In the genomic region with DNA sequence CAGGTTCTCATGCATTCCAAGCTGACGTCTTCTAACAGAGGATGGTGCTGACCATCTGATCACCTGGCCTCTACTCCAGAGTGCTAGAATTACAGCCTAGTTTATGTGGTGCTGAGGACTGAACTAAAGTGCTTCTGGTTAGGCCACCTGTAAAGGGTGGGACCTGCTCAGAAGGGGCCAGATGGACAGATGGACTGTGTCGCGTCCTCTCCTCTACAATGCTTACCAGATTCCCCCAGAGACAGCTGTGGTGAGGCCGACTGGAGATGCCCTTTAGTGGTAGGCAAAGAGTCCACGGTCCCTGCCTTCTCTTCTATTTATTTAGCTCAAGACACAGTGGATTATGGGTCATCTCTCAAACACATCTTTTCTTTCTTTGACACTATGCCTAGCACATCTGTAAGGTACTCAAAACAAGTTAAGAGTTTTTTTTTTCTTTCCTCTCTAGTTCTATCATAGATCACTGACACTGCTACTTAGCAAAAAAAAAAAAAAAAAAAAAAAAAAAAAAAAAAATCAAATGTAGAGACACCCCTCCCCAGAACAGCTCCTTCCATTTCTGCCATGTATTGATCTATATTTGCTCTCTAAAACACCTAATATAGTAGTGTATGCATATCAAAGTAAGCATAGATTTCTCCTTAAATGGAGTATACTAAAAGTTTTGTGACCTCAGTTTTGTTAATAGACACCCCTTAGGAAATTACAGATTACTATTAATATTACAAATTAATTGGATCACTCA, we compare ENCODE assay signal across 20 mouse cellular contexts. TPM values are rescaled to one million over a fixed set of nuclear protein-coding genes. Genes with fewer than 3 reads are reported as not detected.
A peak's percentile ranks its signal among the peaks of the same experiment; 100 is the strongest.
DNase-seq lines count a peak whose midpoint lies in the region; ATAC-seq and TF ChIP-seq lines count a peak whose summit lies in the region.
"Had no signal": no experiment of that assay in that cellular context is flagged by ENCODE, and none has a peak within 500 bp of the region (broad histone marks: within the 10 kb centered on the region; RNA-seq: fewer than 3 reads in every experiment).

No protein-coding gene starts in this region.

- WGBS in heart, adult 2 months = 44% methylated on average over 5 of the region's 5 CpGs
- WGBS in heart, embryonic 16.5 days = 64% methylated on average over 5 of the region's 5 CpGs
- 63% methylated on average over 5 of the region's 5 CpGs for WGBS in heart, embryonic 11.5 days (ENCODE audit: insufficient replicate concordance)
- WGBS in liver, postnatal 0 days (ENCODE audit: insufficient replicate concordance) = 73% methylated on average over 5 of the region's 5 CpGs
- 80% methylated on average over 5 of the region's 5 CpGs for WGBS in liver, embryonic 12.5 days (ENCODE audit: insufficient replicate concordance)

- H3K4me2 ChIP-seq in heart, embryonic 16.5 days (ENCODE audit: low read depth, low read length) = peak overlapping the region; percentile 33; the same call in 1 of the 2 replicates
- no peak overlapping the region for H3K4me2 ChIP-seq in heart, embryonic 11.5 days
- no peak overlapping the region for H3K4me2 ChIP-seq in liver, postnatal 0 days (ENCODE audit: low read depth, low read length)
- no peak overlapping the region for H3K4me2 ChIP-seq in liver, embryonic 12.5 days

- DNase-seq in heart, adult 2 months = no peak
- no peak for DNase-seq in heart, postnatal 10 days
- DNase-seq in liver, postnatal 0 days = no peak
- DNase-seq in layer of hippocampus, adult 9-10 months (ENCODE audit: low spot score) = no peak
- DNase-seq: cerebellum, adult 8-10 months; embryo, embryonic 11 days; gastrocnemius, postnatal 10 days; lung, postnatal 4 days; thymus, postnatal 14 days had no signal

- no peak for TF ChIP-seq POLR2A in heart, adult 2 months (IDR thresholded peaks at IDR 0.05; ENCODE audit: insufficient read depth, low read depth, low read length)

- H3K9me3 ChIP-seq in heart, embryonic 16.5 days (replicated peaks; ENCODE audit: control insufficient read depth, low read length) = no peaks in the 10 kb centered on the region
- no peaks in the 10 kb centered on the region for H3K9me3 ChIP-seq in heart, embryonic 11.5 days (replicated peaks; ENCODE audit: control insufficient read depth, low read length)
- H3K9me3 ChIP-seq in liver, postnatal 0 days (ENCODE audit: low read length) = no peaks in the 10 kb centered on the region
- no peaks in the 10 kb centered on the region for H3K9me3 ChIP-seq in liver, embryonic 12.5 days (replicated peaks)
- H3K9me3 ChIP-seq: embryonic facial prominence, embryonic 13.5 days; G1E; hindbrain, embryonic 13.5 days; lung, embryonic 15.5 days; midbrain, embryonic 10.5 days had no signal

- H3K27ac ChIP-seq in heart, adult 2 months = peak overlapping the region; percentile 2; the same call in 1 of the 2 replicates
- peak overlapping the region; percentile 58 for H3K27ac ChIP-seq in heart, embryonic 16.5 days (ENCODE audit: low read length)
- no peak overlapping the region for H3K27ac ChIP-seq in heart, embryonic 11.5 days (ENCODE audit: low read depth, low read length)
- H3K27ac ChIP-seq in liver, postnatal 0 days (ENCODE audit: low read depth) = no peak overlapping the region
- no peak overlapping the region for H3K27ac ChIP-seq in liver, embryonic 12.5 days
- H3K27ac ChIP-seq: embryonic facial prominence, embryonic 13.5 days; hindbrain, embryonic 13.5 days; lung, embryonic 15.5 days; midbrain, embryonic 10.5 days had no signal

- H3K79me2 ChIP-seq in heart, adult 2 months (replicated peaks; ENCODE audit: control insufficient read depth, insufficient read depth, low read length) = peaks cover 5% of the 10 kb centered on the region; the same call in 1 of the 2 replicates

- no peaks in the 10 kb centered on the region for H3K27me3 ChIP-seq in heart, adult 2 months (ENCODE audit: control insufficient read depth, insufficient read depth, low read length)
- no peaks in the 10 kb centered on the region for H3K27me3 ChIP-seq in heart, embryonic 16.5 days (ENCODE audit: control insufficient read depth, insufficient read depth, low read length)
- no peaks in the 10 kb centered on the region for H3K27me3 ChIP-seq in heart, embryonic 11.5 days (ENCODE audit: control insufficient read depth, insufficient read depth, low read length)
- no peaks in the 10 kb centered on the region for H3K27me3 ChIP-seq in liver, postnatal 0 days (ENCODE audit: insufficient read depth, low read length)
- H3K27me3 ChIP-seq in liver, embryonic 12.5 days (replicated peaks) = no peaks in the 10 kb centered on the region
- H3K27me3 ChIP-seq: embryonic facial prominence, embryonic 13.5 days; hindbrain, embryonic 13.5 days; lung, embryonic 15.5 days had no signal

- TF ChIP-seq EP300 in heart, adult 2 months (IDR thresholded peaks at IDR 0.05; ENCODE audit: insufficient read depth, low read depth, low read length) = no peak
- no peak for TF ChIP-seq EP300 in liver, postnatal 0 days (IDR thresholded peaks at IDR 0.05; ENCODE audit: low read depth)

- H3K36me3 ChIP-seq in heart, adult 2 months (ENCODE audit: control insufficient read depth, insufficient read depth, low read length) = peaks cover 11% of the 10 kb centered on the region
- no peaks in the 10 kb centered on the region for H3K36me3 ChIP-seq in heart, embryonic 16.5 days (ENCODE audit: control insufficient read depth, insufficient read depth)
- H3K36me3 ChIP-seq in heart, embryonic 11.5 days (ENCODE audit: control insufficient read depth, insufficient read depth, low read length) = no peaks in the 10 kb centered on the region
- H3K36me3 ChIP-seq in liver, postnatal 0 days (replicated peaks; ENCODE audit: insufficient read depth, low read length) = no peaks in the 10 kb centered on the region
- H3K36me3 ChIP-seq in liver, embryonic 12.5 days = peaks cover 5% of the 10 kb centered on the region; the same call in 1 of the 2 replicates
- H3K36me3 ChIP-seq: embryonic facial prominence, embryonic 13.5 days; hindbrain, embryonic 13.5 days; lung, embryonic 15.5 days; midbrain, embryonic 10.5 days had no signal

- H3K4me3 ChIP-seq in heart, adult 2 months = no peak overlapping the region
- no peak overlapping the region for H3K4me3 ChIP-seq in heart, embryonic 16.5 days (ENCODE audit: low read length)
- no peak overlapping the region for H3K4me3 ChIP-seq in heart, embryonic 11.5 days (ENCODE audit: low read depth, low read length)
- H3K4me3 ChIP-seq in liver, postnatal 0 days (ENCODE audit: low read depth, low read length) = no peak overlapping the region
- H3K4me3 ChIP-seq in liver, embryonic 12.5 days = no peak overlapping the region
- H3K4me3 ChIP-seq: midbrain, embryonic 10.5 days had no signal

- ATAC-seq in heart, embryonic 16.5 days (replicated peaks; ENCODE audit: extremely low read depth, insufficient read depth, low FRiP score) = no peak
- no peak for ATAC-seq in heart, embryonic 11.5 days (replicated peaks; ENCODE audit: insufficient number of reproducible peaks, low FRiP score, low TSS enrichment)
- no peak for ATAC-seq in liver, postnatal 0 days
- no peak for ATAC-seq in liver, embryonic 12.5 days
- ATAC-seq: activated CD4-positive, CD25-positive, alpha-beta regulatory T cell, adult 4 months; forebrain, embryonic 14.5 days; midbrain, embryonic 16.5 days had no signal

- no peak for TF ChIP-seq CTCF in heart, adult 2 months (IDR thresholded peaks at IDR 0.05)
- no peak for TF ChIP-seq CTCF in liver, postnatal 0 days (IDR thresholded peaks at IDR 0.05; ENCODE audit: low read depth)

- H3K4me1 ChIP-seq in heart, adult 2 months (ENCODE audit: control insufficient read depth, insufficient read depth, low read length) = peaks cover 24% of the 10 kb centered on the region
- peaks cover 35% of the 10 kb centered on the region for H3K4me1 ChIP-seq in heart, embryonic 16.5 days (ENCODE audit: control insufficient read depth, insufficient read depth, low read length)
- H3K4me1 ChIP-seq in heart, embryonic 11.5 days (ENCODE audit: control insufficient read depth, insufficient read depth, low read length) = peaks cover 27% of the 10 kb centered on the region
- H3K4me1 ChIP-seq in liver, postnatal 0 days (ENCODE audit: insufficient read depth) = peaks cover 18% of the 10 kb centered on the region
- H3K4me1 ChIP-seq in liver, embryonic 12.5 days = peaks cover 48% of the 10 kb centered on the region

- intact Hi-C loops in heart, adult 2 months (cut with DNase I) = no loop called here
- intact Hi-C loops in heart, postnatal 10 days (cut with DNase I) = no loop called here

- no peak overlapping the region for H3K9ac ChIP-seq in heart, adult 2 months (ENCODE audit: low read depth, low read length)
- H3K9ac ChIP-seq in heart, embryonic 16.5 days (ENCODE audit: low read length) = peak overlapping the region; percentile 56
- no peak overlapping the region for H3K9ac ChIP-seq in heart, embryonic 11.5 days (ENCODE audit: low read depth, low read length)
- peak overlapping the region; percentile 98; the same call in 1 of the 2 replicates for H3K9ac ChIP-seq in liver, postnatal 0 days (replicated peaks)
- H3K9ac ChIP-seq in liver, embryonic 12.5 days = no peak overlapping the region
- H3K9ac ChIP-seq: lung, embryonic 15.5 days had no signal

RNA-seq across cellular contexts. Expression of a gene that starts 23.1 kb away (rescaled TPM):
- total RNA-seq in heart, adult 2 months (2021) = 10 to 100 TPM; 58.5 to 69.8 TPM
- 26.1 and 35.7 TPM in 2 replicates for polyA plus RNA-seq in heart, adult 2 months (2012; rRNA removed)
- total RNA-seq in heart, postnatal 10 days (2021) = 10 to 100 TPM; 65.6 to 68.5 TPM
- polyA plus RNA-seq in heart, embryonic 16.5 days (2015; fragmentation: Nextera tagmentation; extraction: Ambion mirVana) = 39.3 and 42.2 TPM in 2 replicates
- 14.2 and 18.7 TPM in 2 replicates for polyA plus RNA-seq in heart, embryonic 11.5 days (2014; fragmentation: Nextera tagmentation; extraction: Ambion mirVana)
- polyA plus RNA-seq in liver, postnatal 0 days (2015; fragmentation: Nextera tagmentation; extraction: Ambion mirVana) = 7.1 and 8.2 TPM in 2 replicates
- 13.4 and 14.6 TPM in 2 replicates for polyA plus RNA-seq in liver, embryonic 12.5 days (2016; fragmentation: Nextera tagmentation; extraction: Ambion mirVana)

RNA-seq across cellular contexts. Expression of a gene that starts 23.6 kb away (rescaled TPM):
- 100 to 1,000 TPM; 151 to 166 TPM for total RNA-seq in heart, adult 2 months (2021)
- polyA plus RNA-seq in heart, adult 2 months (2012; rRNA removed) = 136 and 178 TPM in 2 replicates
- total RNA-seq in heart, postnatal 10 days (2021) = 100 to 1,000 TPM; 114 to 118 TPM
- 197 and 201 TPM in 2 replicates for polyA plus RNA-seq in heart, embryonic 16.5 days (2015; fragmentation: Nextera tagmentation; extraction: Ambion mirVana)
- 174 and 184 TPM in 2 replicates for polyA plus RNA-seq in heart, embryonic 11.5 days (2014; fragmentation: Nextera tagmentation; extraction: Ambion mirVana)
- polyA plus RNA-seq in liver, postnatal 0 days (2015; fragmentation: Nextera tagmentation; extraction: Ambion mirVana) = 119 and 122 TPM in 2 replicates
- 143 and 149 TPM in 2 replicates for polyA plus RNA-seq in liver, embryonic 12.5 days (2016; fragmentation: Nextera tagmentation; extraction: Ambion mirVana)

RNA-seq across cellular contexts. Expression of a gene that starts 49.2 kb away (rescaled TPM):
- 10 to 100 TPM; 25.7 to 29.2 TPM for total RNA-seq in heart, adult 2 months (2021)
- 24.4 and 25.6 TPM in 2 replicates for polyA plus RNA-seq in heart, adult 2 months (2012; rRNA removed)
- 10 to 100 TPM; 37.4 to 40.6 TPM for total RNA-seq in heart, postnatal 10 days (2021)
- 82.8 and 86.7 TPM in 2 replicates for polyA plus RNA-seq in heart, embryonic 16.5 days (2015; fragmentation: Nextera tagmentation; extraction: Ambion mirVana)
- 88.3 and 90.3 TPM in 2 replicates for polyA plus RNA-seq in heart, embryonic 11.5 days (2014; fragmentation: Nextera tagmentation; extraction: Ambion mirVana)
- polyA plus RNA-seq in liver, postnatal 0 days (2015; fragmentation: Nextera tagmentation; extraction: Ambion mirVana) = 31.7 and 36.6 TPM in 2 replicates
- 71.6 and 72.0 TPM in 2 replicates for polyA plus RNA-seq in liver, embryonic 12.5 days (2016; fragmentation: Nextera tagmentation; extraction: Ambion mirVana)

Comparison
In these comparisons a context has a peak if more than half of its experiments do, and no peak if none do; other contexts are left out.
1. H3K27ac ChIP-seq: peak in heart, adult 2 months (single experiment) and heart, embryonic 16.5 days (single experiment); none in heart, embryonic 11.5 days (single experiment), liver, postnatal 0 days (single experiment) and liver, embryonic 12.5 days (single experiment).
2. H3K9ac ChIP-seq: peak in heart, embryonic 16.5 days (single experiment) and liver, postnatal 0 days (single experiment); none in heart, adult 2 months (single experiment), heart, embryonic 11.5 days (single experiment) and liver, embryonic 12.5 days (single experiment).